Mouse (Mus musculus): Measurements from ENCODE around the gene Upk1b. TPM values are rescaled to one million over a fixed set of nuclear protein-coding genes. Genes with fewer than 3 reads are reported as not detected.
"Not testable (repeated sequence)": the region's sequence is repeated elsewhere in the genome, so short reads cannot be mapped to it uniquely, and the experiment has no call there.

Gene Upk1b
- 0.19 and 0.44 TPM in 2 replicates for total RNA-seq (2014; rRNA removed)
- 0.67 and 1.0 TPM in 2 replicates for polyA plus RNA-seq (2015; fragmentation: Nextera tagmentation; extraction: Ambion mirVana)

GRCm38 (mm10) chr16:38800091-38800490, at the start of gene Upk1b:
Gene Upk1b, minus strand, starts transcription at chr16:38800328.
- ATAC-seq (ENCODE audit: low FRiP score) (no peak), DNase-seq (ENCODE audit: low spot score) (no peak)
- TF ChIP-seq CTCF (IDR thresholded peaks at IDR 0.05) = no peak
- Histone ChIP-seq H3K4me2 (ENCODE audit: low read depth, low read length, poor library complexity, severe bottlenecking) (no peak within 1 kb of the TSS), H3K9me3 (ENCODE audit: low read length) (no peaks in the 10 kb centered on the region), H3K9ac (replicated peaks; ENCODE audit: low read length, poor library complexity, severe bottlenecking) (no peak within 1 kb of the TSS), H3K4me1 (ENCODE audit: insufficient read depth, low read length) (no peaks in the 10 kb centered on the region), H3K4me3 (ENCODE audit: low read depth, low read length) (no peak within 1 kb of the TSS), H3K27me3 (ENCODE audit: insufficient read depth, low read length) (no peaks in the 10 kb centered on the region), H3K27ac (ENCODE audit: low read depth, low read length) (no peak within 1 kb of the TSS), H3K36me3 (ENCODE audit: insufficient read depth, low read length) (no peaks in the 10 kb centered on the region)
- 56% methylated on average over 10 of the region's 10 CpGs for WGBS

- Histone ChIP-seq H3K27me3 (ENCODE audit: insufficient read depth, low read length) (no peaks in the 10 kb centered on the region), H3K4me3 (ENCODE audit: low read depth, low read length) (no peak within 1 kb of the TSS), H3K9me3 (ENCODE audit: low read length) (no peaks in the 10 kb centered on the region), H3K36me3 (ENCODE audit: insufficient read depth, low read length) (no peaks in the 10 kb centered on the region), H3K4me1 (ENCODE audit: insufficient read depth, low read length) (no peaks in the 10 kb centered on the region), H3K27ac (ENCODE audit: low read depth, low read length) (no peak within 1 kb of the TSS), H3K9ac (replicated peaks; ENCODE audit: low read length, poor library complexity, severe bottlenecking) (no peak within 1 kb of the TSS), H3K4me2 (ENCODE audit: low read depth, low read length, poor library complexity, severe bottlenecking) (no peak within 1 kb of the TSS)
- 86% methylated on average over 3 of the region's 3 CpGs for WGBS
- ATAC-seq (ENCODE audit: low FRiP score) (no peak), DNase-seq (ENCODE audit: low spot score) (no peak)
- TF ChIP-seq CTCF (IDR thresholded peaks at IDR 0.05) = no peak
These were observed 28.5 kb upstream of the Upk1b start, which contains the start of gene 4930435E12Rik for GRCm38 (mm10) chr16:38828649-38829048. Gene 4930435E12Rik, minus strand, starts transcription at chr16:38828749.

- ATAC-seq (ENCODE audit: low FRiP score) (no peak), DNase-seq (ENCODE audit: low spot score) (peak; percentile 81)
- no peak overlapping the region for H3K9ac ChIP-seq (replicated peaks; ENCODE audit: low read length, poor library complexity, severe bottlenecking)
- H3K4me1 ChIP-seq (ENCODE audit: insufficient read depth, low read length) = no peaks in the 10 kb centered on the region
- no peaks in the 10 kb centered on the region for H3K27me3 ChIP-seq (ENCODE audit: insufficient read depth, low read length)
- H3K36me3 ChIP-seq (ENCODE audit: insufficient read depth, low read length) = no peaks in the 10 kb centered on the region
- no peak overlapping the region for H3K27ac ChIP-seq (ENCODE audit: low read depth, low read length)
- H3K4me3 ChIP-seq (ENCODE audit: low read depth, low read length) = no peak overlapping the region
- TF ChIP-seq CTCF (IDR thresholded peaks at IDR 0.05) = peak; percentile 75
- WGBS = 35% methylated on average over 8 of the region's 8 CpGs
- H3K4me2 ChIP-seq (ENCODE audit: low read depth, low read length, poor library complexity, severe bottlenecking) = no peak overlapping the region
- H3K9me3 ChIP-seq (ENCODE audit: low read length) = no peaks in the 10 kb centered on the region
These were observed 12.4 kb upstream of the Upk1b start for GRCm38 (mm10) chr16:38812521-38812920.

GRCm38 (mm10) chr16:38810196-38810595, 10.1 kb upstream of the Upk1b start:
- Histone ChIP-seq H3K36me3 (ENCODE audit: insufficient read depth, low read length) (no peaks in the 10 kb centered on the region), H3K27ac (ENCODE audit: low read depth, low read length) (no peak overlapping the region), H3K4me1 (ENCODE audit: insufficient read depth, low read length) (no peaks in the 10 kb centered on the region), H3K4me2 (ENCODE audit: low read depth, low read length, poor library complexity, severe bottlenecking) (no peak overlapping the region), H3K9me3 (ENCODE audit: low read length) (no peaks in the 10 kb centered on the region), H3K9ac (replicated peaks; ENCODE audit: low read length, poor library complexity, severe bottlenecking) (no peak overlapping the region), H3K4me3 (ENCODE audit: low read depth, low read length) (no peak overlapping the region), H3K27me3 (ENCODE audit: insufficient read depth, low read length) (no peaks in the 10 kb centered on the region)
- no peak for ATAC-seq (ENCODE audit: low FRiP score)
- no peak for TF ChIP-seq CTCF (IDR thresholded peaks at IDR 0.05)
- no peak for DNase-seq (ENCODE audit: low spot score)
- 92% methylated on average over 5 of the region's 5 CpGs for WGBS

GRCm38 (mm10) chr16:38807796-38808195, 7.7 kb upstream of the Upk1b start:
- not testable (repeated sequence) for H3K4me2 ChIP-seq (ENCODE audit: low read depth, low read length, poor library complexity, severe bottlenecking); H3K36me3 ChIP-seq (ENCODE audit: insufficient read depth, low read length); H3K9me3 ChIP-seq (ENCODE audit: low read length); H3K4me3 ChIP-seq (ENCODE audit: low read depth, low read length); DNase-seq (ENCODE audit: low spot score); H3K27ac ChIP-seq (ENCODE audit: low read depth, low read length); ATAC-seq (ENCODE audit: low FRiP score); H3K4me1 ChIP-seq (ENCODE audit: insufficient read depth, low read length); H3K9ac ChIP-seq (replicated peaks; ENCODE audit: low read length, poor library complexity, severe bottlenecking); H3K27me3 ChIP-seq (ENCODE audit: insufficient read depth, low read length)
- WGBS = 85% methylated on average over 5 of the region's 5 CpGs

- no peaks in the 10 kb centered on the region for H3K4me1 ChIP-seq (ENCODE audit: insufficient read depth, low read length)
- no peak overlapping the region for H3K27ac ChIP-seq (ENCODE audit: low read depth, low read length)
- H3K27me3 ChIP-seq (ENCODE audit: insufficient read depth, low read length) = no peaks in the 10 kb centered on the region
- no peak overlapping the region for H3K9ac ChIP-seq (replicated peaks; ENCODE audit: low read length, poor library complexity, severe bottlenecking)
- H3K4me2 ChIP-seq (ENCODE audit: low read depth, low read length, poor library complexity, severe bottlenecking) = no peak overlapping the region
- no peak for TF ChIP-seq CTCF (IDR thresholded peaks at IDR 0.05)
- ATAC-seq (ENCODE audit: low FRiP score) = no peak
- no peaks in the 10 kb centered on the region for H3K36me3 ChIP-seq (ENCODE audit: insufficient read depth, low read length)
- no peaks in the 10 kb centered on the region for H3K9me3 ChIP-seq (ENCODE audit: low read length)
- no peak overlapping the region for H3K4me3 ChIP-seq (ENCODE audit: low read depth, low read length)
- no peak for DNase-seq (ENCODE audit: low spot score)
- 88% methylated on average over 3 of the region's 3 CpGs for WGBS
These were observed 1.1 kb downstream of the Upk1b start for GRCm38 (mm10) chr16:38798957-38799450.
